Mouse (Mus musculus): ENCODE measurements around the gene Gosr1.

- TF ChIP-seq CTCF (IDR thresholded peaks at IDR 0.05) (no peak), EP300 (IDR thresholded peaks at IDR 0.05; ENCODE audit: insufficient read depth, low read depth, low read length) (no peak), POLR2A (IDR thresholded peaks at IDR 0.05; ENCODE audit: insufficient read depth, low read depth, low read length) (no peak)
Observed at GRCm38 (mm10) chr11:76797236-76797635, 33.9 kb upstream of the Gosr1 start.

Measured in heart, adult 2 months (tissue).